Mouse (Mus musculus) heart, embryonic 12.5 days (tissue): ENCODE data around the gene Slc9b2. TPM values are rescaled to one million over a fixed set of nuclear protein-coding genes. Genes with fewer than 3 reads are reported as not detected.

ENCODE experiments used
- ATAC-seq: fragments of 200-750 bp; cut with Nextera tagmentation; 2 replicates; pipeline ENCODE4 v1.8.0; 2017; ENCODE audit warnings: moderate TSS enrichment, moderate library complexity; ENCODE audit not compliant: insufficient number of reproducible peaks, low FRiP score
- H3K27ac ChIP-seq: fragments of 300-500 bp; sonication (generic); 2 replicates; pipeline ENCODE4 v1.5.1; 2016; ENCODE audit warnings: mild to moderate bottlenecking, moderate library complexity; ENCODE audit not compliant: poor library complexity, severe bottlenecking
- H3K27me3 ChIP-seq: fragments of 300-500 bp; sonication (generic); replicated peaks from 2 replicates; pipeline ENCODE4 v1.6.1; 2016; ENCODE audit warnings: mild to moderate bottlenecking, moderate library complexity
- H3K36me3 ChIP-seq: fragments of 300-500 bp; sonication (generic); 2 replicates; pipeline ENCODE4 v1.6.1; 2016; ENCODE audit warnings: mild to moderate bottlenecking, moderate library complexity
- H3K4me1 ChIP-seq: fragments of 300-500 bp; sonication (generic); replicated peaks from 2 replicates; pipeline ENCODE4 v1.6.1; 2016; ENCODE audit warnings: mild to moderate bottlenecking
- H3K4me2 ChIP-seq: fragments of 300-500 bp; sonication (generic); 2 replicates; pipeline ENCODE4 v1.6.1; 2016; ENCODE audit warnings: mild to moderate bottlenecking, moderate library complexity
- H3K4me3 ChIP-seq: fragments of 300-500 bp; sonication (generic); 2 replicates; pipeline ENCODE4 v1.5.1; 2016; ENCODE audit warnings: mild to moderate bottlenecking
- H3K9ac ChIP-seq: fragments of 300-500 bp; sonication (generic); 2 replicates; pipeline ENCODE4 v1.6.1; 2016; ENCODE audit warnings: mild to moderate bottlenecking, moderate library complexity
- H3K9me3 ChIP-seq: fragments of 300-500 bp; sonication (generic); replicated peaks from 2 replicates; pipeline ENCODE4 v1.6.1; 2016; ENCODE audit warnings: mild to moderate bottlenecking, moderate library complexity
- WGBS: fragments of 180-500 bp; shearing (Covaris S2); methylation state at CpG from one replicate; pipeline ENCODE4 v1.1.7; 2016; 5-methylcytosine and 5-hydroxymethylcytosine counted together
- polyA plus RNA-seq: library from polyadenylated mRNA; unstranded; fragments of >200 nt; fragmentation: Nextera tagmentation; extraction: Ambion mirVana; gene quantifications from 2 replicates; pipeline ENCODE4 v1.2.1, GENCODE M21; 2016

Gene Slc9b2
- 0.77 and 0.86 TPM in 2 replicates for polyA plus RNA-seq

- Histone ChIP-seq H3K36me3 (no peaks in the 10 kb centered on the region), H3K9me3 (no peaks in the 10 kb centered on the region), H3K4me3 (peak within 1 kb of the TSS; percentile 45), H3K27me3 (peaks cover 4% of the 10 kb centered on the region; the same call in 1 of the 2 replicates), H3K4me2 (peak within 1 kb of the TSS; percentile 87), H3K4me1 (peaks cover 9% of the 10 kb centered on the region; the same call in 1 of the 2 replicates), H3K9ac (peak within 1 kb of the TSS; percentile 64), H3K27ac (no peak within 1 kb of the TSS)
- 10% methylated on average over 24 of the region's 28 CpGs for WGBS
- ATAC-seq: peak; percentile 75; the same call in 1 of the 2 replicates
These were observed at the start of gene Slc9b2 for GRCm38 (mm10) chr3:135307411-135308259. Gene Slc9b2 (plus strand): TSS chr3:135307700.

GRCm38 (mm10) chr3:135258919-135259318 lies 48.6 kb upstream of the Slc9b2 start:
- Histone ChIP-seq H3K9me3 (no peaks in the 10 kb centered on the region), H3K4me3 (no peak overlapping the region), H3K4me1 (no peaks in the 10 kb centered on the region), H3K4me2 (no peak overlapping the region), H3K27me3 (no peaks in the 10 kb centered on the region), H3K27ac (no peak overlapping the region), H3K36me3 (peaks cover 80% of the 10 kb centered on the region), H3K9ac (no peak overlapping the region)
- 93% methylated on average over 10 of the region's 10 CpGs for WGBS
- ATAC-seq: no peak

- no peaks in the 10 kb centered on the region for H3K27me3 ChIP-seq
- ATAC-seq: no peak
- H3K4me2 ChIP-seq: no peak overlapping the region
- no peaks in the 10 kb centered on the region for H3K9me3 ChIP-seq
- WGBS: 92% methylated on average over 7 of the region's 7 CpGs
- H3K4me3 ChIP-seq: no peak overlapping the region
- H3K36me3 ChIP-seq: peaks cover 85% of the 10 kb centered on the region
- no peak overlapping the region for H3K27ac ChIP-seq
- no peaks in the 10 kb centered on the region for H3K4me1 ChIP-seq
- H3K9ac ChIP-seq: no peak overlapping the region
These were observed 47.3 kb upstream of the Slc9b2 start for GRCm38 (mm10) chr3:135260233-135260632.

- ATAC-seq: no peak
- Histone ChIP-seq H3K4me3 (no peak overlapping the region), H3K9me3 (no peaks in the 10 kb centered on the region), H3K4me2 (no peak overlapping the region), H3K27ac (no peak overlapping the region), H3K36me3 (peaks cover 82% of the 10 kb centered on the region), H3K27me3 (no peaks in the 10 kb centered on the region), H3K4me1 (no peaks in the 10 kb centered on the region), H3K9ac (no peak overlapping the region)
- 86% methylated on average over 5 of the region's 5 CpGs for WGBS
These were observed 38.9 kb upstream of the Slc9b2 start for GRCm38 (mm10) chr3:135268616-135269015.

- WGBS: 81% methylated on average over 10 of the region's 10 CpGs
- ATAC-seq: 0 out of 2 replicates have a peak, but pooled peaks have one; percentile 11
- no peaks in the 10 kb centered on the region for H3K9me3 ChIP-seq
- no peak overlapping the region for H3K4me3 ChIP-seq
- H3K27me3 ChIP-seq: no peaks in the 10 kb centered on the region
- no peak overlapping the region for H3K4me2 ChIP-seq
- H3K36me3 ChIP-seq: peaks cover 82% of the 10 kb centered on the region
- no peak overlapping the region for H3K9ac ChIP-seq
- H3K27ac ChIP-seq: no peak overlapping the region
- no peaks in the 10 kb centered on the region for H3K4me1 ChIP-seq
These were observed 38.0 kb upstream of the Slc9b2 start for GRCm38 (mm10) chr3:135269391-135269990.

- no peak overlapping the region for H3K4me3 ChIP-seq
- H3K9ac ChIP-seq: no peak overlapping the region
- no peak overlapping the region for H3K27ac ChIP-seq
- H3K27me3 ChIP-seq: no peaks in the 10 kb centered on the region
- H3K9me3 ChIP-seq: no peaks in the 10 kb centered on the region
- H3K4me2 ChIP-seq: no peak overlapping the region
- H3K4me1 ChIP-seq: no peaks in the 10 kb centered on the region
- peaks cover 59% of the 10 kb centered on the region for H3K36me3 ChIP-seq
- no peak for ATAC-seq
- WGBS: 89% methylated on average over 12 of the region's 12 CpGs
These were observed 34.9 kb upstream of the Slc9b2 start for GRCm38 (mm10) chr3:135272627-135273026.

GRCm38 (mm10) chr3:135273047-135273446 lies 34.5 kb upstream of the Slc9b2 start:
- no peak overlapping the region for H3K4me3 ChIP-seq

GRCm38 (mm10) chr3:135280160-135280559 lies 27.3 kb upstream of the Slc9b2 start:
- H3K9me3 ChIP-seq: no peaks in the 10 kb centered on the region
- no peak overlapping the region for H3K9ac ChIP-seq
- no peak for ATAC-seq
- no peak overlapping the region for H3K4me2 ChIP-seq
- H3K27me3 ChIP-seq: 0 out of 2 replicates have a peak, but pooled peaks cover 2% of the 10 kb centered on the region
- no peak overlapping the region for H3K27ac ChIP-seq
- no peak overlapping the region for H3K4me3 ChIP-seq
- 76% methylated on average over 4 of the region's 4 CpGs for WGBS
- H3K4me1 ChIP-seq: no peaks in the 10 kb centered on the region
- H3K36me3 ChIP-seq: no peaks in the 10 kb centered on the region

More at GRCm38 (mm10) chr3:135273047-135273446, 34.5 kb upstream of the Slc9b2 start:
- H3K36me3 ChIP-seq: peaks cover 55% of the 10 kb centered on the region
- no peak overlapping the region for H3K27ac ChIP-seq
- no peaks in the 10 kb centered on the region for H3K4me1 ChIP-seq
- ATAC-seq: no peak
- no peaks in the 10 kb centered on the region for H3K27me3 ChIP-seq
- no peak overlapping the region for H3K9ac ChIP-seq
- WGBS: 94% methylated on average over 13 of the region's 13 CpGs
- no peak overlapping the region for H3K4me2 ChIP-seq
- H3K9me3 ChIP-seq: no peaks in the 10 kb centered on the region

GRCm38 (mm10) chr3:135280669-135281415 lies 26.7 kb upstream of the Slc9b2 start, which contains the start of gene Bdh2:
Gene Bdh2 (plus strand): TSS chr3:135281221.
- no peaks in the 10 kb centered on the region for H3K36me3 ChIP-seq
- peak within 1 kb of the TSS; percentile 33; the same call in 1 of the 2 replicates for H3K4me2 ChIP-seq
- H3K9me3 ChIP-seq: no peaks in the 10 kb centered on the region
- 0 out of 2 replicates have a peak, but pooled peaks have one; percentile 54 for ATAC-seq
- no peaks in the 10 kb centered on the region for H3K4me1 ChIP-seq
- H3K27me3 ChIP-seq: 0 out of 2 replicates have a peak, but pooled peaks cover 2% of the 10 kb centered on the region
- no peak within 1 kb of the TSS for H3K27ac ChIP-seq
- no peak within 1 kb of the TSS for H3K9ac ChIP-seq
- 28% methylated on average over 14 of the region's 14 CpGs for WGBS
- no peak within 1 kb of the TSS for H3K4me3 ChIP-seq

GRCm38 (mm10) chr3:135281701-135282100 lies 25.8 kb upstream of the Slc9b2 start:
- no peak for ATAC-seq
- no peak overlapping the region for H3K27ac ChIP-seq
- 80% methylated on average over 8 of the region's 8 CpGs for WGBS
- H3K27me3 ChIP-seq: 0 out of 2 replicates have a peak, but pooled peaks cover 2% of the 10 kb centered on the region
- H3K4me1 ChIP-seq: no peaks in the 10 kb centered on the region
- H3K9ac ChIP-seq: no peak overlapping the region
- H3K4me3 ChIP-seq: no peak overlapping the region
- no peaks in the 10 kb centered on the region for H3K9me3 ChIP-seq
- no peaks in the 10 kb centered on the region for H3K36me3 ChIP-seq
- no peak overlapping the region for H3K4me2 ChIP-seq
